Mouse (Mus musculus): ENCODE measurements around the gene Paxx.

Gene Paxx

DNA sequence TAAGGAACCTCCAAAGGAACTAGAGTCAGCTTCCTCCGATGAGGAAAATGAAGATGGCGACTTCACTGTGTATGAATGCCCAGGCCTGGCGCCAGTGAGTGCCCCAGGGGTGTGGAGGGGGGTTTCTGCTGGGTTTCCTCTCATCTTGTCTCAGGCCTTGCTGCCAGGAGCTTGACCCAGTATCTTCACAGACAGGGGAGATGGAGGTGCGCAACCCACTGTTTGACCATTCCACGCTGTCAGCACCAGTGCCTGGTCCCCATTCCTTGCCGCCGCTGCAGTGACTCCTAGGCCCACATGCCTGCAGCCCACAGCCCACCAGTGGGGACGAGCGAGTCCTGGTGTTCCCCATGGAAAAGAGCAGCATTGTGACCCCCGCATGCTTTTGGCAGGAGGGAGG, 52.0 kb downstream of the Paxx start:
- no peak for DNase-seq (ENCODE audit: low spot score)

All from urinary bladder, postnatal 14 days (tissue).